Mouse (Mus musculus) gastrocnemius, postnatal 14 days (tissue): ENCODE results near the gene Copg2. TPM values are rescaled to one million over a fixed set of nuclear protein-coding genes. Genes with fewer than 3 reads are reported as not detected.

ENCODE experiments used
- DNase-seq: peaks from one replicate; pipeline ENCODE4 v3.0.0; 2021; ENCODE audit warnings: mixed read lengths
- intact Hi-C: fragments of 180-260 bp; cut with DNase I; formaldehyde crosslinking; loops from one replicate; pipeline ENCODE4 v1.15.1; 2025; ENCODE audit warnings: low total_unique reads
- microRNA-seq, 2 experiments: library from miRNA; unstranded; fragments of <30 nt; microRNA quantifications; one replicate each; pipeline ENCODE4 v1.2.0; 2021
- total RNA-seq, 2 experiments: library from RNA; stranded (reverse); gene quantifications; 2 replicates each; pipeline ENCODE4 v1.2.3; 2021

The Copg2 gene
- total RNA-seq, 2 experiments from 2014 or later: 25.1 to 25.7 TPM

GRCm38 (mm10) chr6:30703977-30704602 is 192.5 kb downstream of the Copg2 start:
- peak; percentile 14 for DNase-seq

GRCm38 (mm10) chr6:30703476-30703875 is 193.1 kb downstream of the Copg2 start:
- intact Hi-C loops: no loop called here
- DNase-seq: no peak

More at GRCm38 (mm10) chr6:30703977-30704602, 192.5 kb downstream of the Copg2 start:
- intact Hi-C loops: no loop called here

GRCm38 (mm10) chr6:30702881-30703280 is 193.7 kb downstream of the Copg2 start:
- DNase-seq: no peak
- intact Hi-C loops: no loop called here

GRCm38 (mm10) chr6:30700182-30700581 is 196.4 kb downstream of the Copg2 start:
- no peak for DNase-seq
- intact Hi-C loops: no loop called here

- DNase-seq: peak; percentile 33
- intact Hi-C loops: no loop called here
Measured at GRCm38 (mm10) chr6:30698036-30698435, 198.6 kb downstream of the Copg2 start.

Small RNA genes within 50 kb of the gene (microRNA-seq; reads per million reads assigned to microRNA genes)
- gene Mir335: 17,512 to 22,623 reads per million in 2 experiments

Other genes starting within 250 kb of the Copg2 start
- gene Cep41, start 203.0 kb downstream of the Copg2 start, total RNA-seq: 1 to 10 TPM; 1.3 to 2.1 TPM
- 100 to 1,000 TPM in 1 of 2 experiments, 10 to 100 TPM in 1; 64.5 to 101 TPM for gene Mest, start 173.2 kb downstream of the Copg2 start, total RNA-seq
- gene Tsga13, start 18.8 kb upstream of the Copg2 start, total RNA-seq: not detected
- 1 to 10 TPM in 1 of 2 experiments, under 1 TPM in 1; 0.82 to 1.5 TPM for gene Klf14, start 62.3 kb upstream of the Copg2 start, total RNA-seq